Mouse (Mus musculus) forebrain, embryonic 11.5 days (tissue): ENCODE measurements around the gene Pik3ap1. TPM values are rescaled to one million over a fixed set of nuclear protein-coding genes. Genes with fewer than 3 reads are reported as not detected.

Experiments used
- ATAC-seq: fragments of 200-750 bp; cut with Nextera tagmentation; replicated peaks from 2 replicates; pipeline ENCODE4 v1.8.0; 2017; ENCODE audit warnings: moderate TSS enrichment; ENCODE audit not compliant: low FRiP score
- DNase-seq: peaks from one replicate; pipeline ENCODE4 v3.0.0-alpha.2; 2017; ENCODE audit warnings: low spot score
- H3K27ac ChIP-seq: fragments of 300-500 bp; sonication (generic); 2 replicates; pipeline ENCODE4 v1.5.1; 2014; ENCODE audit warnings: low read depth, low read length
- H3K27me3 ChIP-seq: fragments of 300-500 bp; sonication (generic); 2 replicates; pipeline ENCODE4 v1.6.1; 2014; ENCODE audit warnings: mild to moderate bottlenecking, low read length, mixed read lengths; ENCODE audit not compliant: control insufficient read depth, insufficient read depth
- H3K36me3 ChIP-seq: fragments of 300-500 bp; sonication (generic); 2 replicates; pipeline ENCODE4 v1.6.1; 2014; ENCODE audit warnings: mild to moderate bottlenecking, low read length, moderate library complexity, mixed read lengths; ENCODE audit not compliant: control insufficient read depth, insufficient read depth
- H3K4me1 ChIP-seq: fragments of 300-500 bp; sonication (generic); replicated peaks from 2 replicates; pipeline ENCODE4 v1.6.1; 2014; ENCODE audit warnings: low read length, mixed read lengths; ENCODE audit not compliant: control insufficient read depth, insufficient read depth
- H3K4me2 ChIP-seq: fragments of 300-500 bp; sonication (generic); 2 replicates; pipeline ENCODE4 v1.6.1; 2014; ENCODE audit warnings: low read depth, mild to moderate bottlenecking, low read length, moderate library complexity, mixed read lengths; ENCODE audit not compliant: severe bottlenecking
- H3K4me3 ChIP-seq: fragments of 300-500 bp; sonication (generic); 2 replicates; pipeline ENCODE4 v1.5.1; 2014; ENCODE audit warnings: low read depth, low read length
- H3K9ac ChIP-seq: fragments of 300-500 bp; sonication (generic); 2 replicates; pipeline ENCODE4 v1.6.1; 2014; ENCODE audit warnings: low read length
- H3K9me3 ChIP-seq: fragments of 300-500 bp; sonication (generic); 2 replicates; pipeline ENCODE4 v1.6.1; 2016; ENCODE audit warnings: low read length, mixed read lengths; ENCODE audit not compliant: control insufficient read depth
- WGBS: fragments of 180-500 bp; shearing (Covaris S2); extraction: QIAGEN DNeasy Blood & Tissue Kit; methylation state at CpG from one replicate; pipeline ENCODE4 v1.1.7; 2014; 5-methylcytosine and 5-hydroxymethylcytosine counted together
- polyA plus RNA-seq: library from polyadenylated mRNA; unstranded; fragments of >200 nt; fragmentation: Nextera tagmentation; extraction: Ambion mirVana; gene quantifications from 2 replicates; pipeline ENCODE4 v1.2.1, GENCODE M21; 2014

Gene Pik3ap1
- polyA plus RNA-seq, 1 experiment from 2014 or later = 3.3 TPM

DNA sequence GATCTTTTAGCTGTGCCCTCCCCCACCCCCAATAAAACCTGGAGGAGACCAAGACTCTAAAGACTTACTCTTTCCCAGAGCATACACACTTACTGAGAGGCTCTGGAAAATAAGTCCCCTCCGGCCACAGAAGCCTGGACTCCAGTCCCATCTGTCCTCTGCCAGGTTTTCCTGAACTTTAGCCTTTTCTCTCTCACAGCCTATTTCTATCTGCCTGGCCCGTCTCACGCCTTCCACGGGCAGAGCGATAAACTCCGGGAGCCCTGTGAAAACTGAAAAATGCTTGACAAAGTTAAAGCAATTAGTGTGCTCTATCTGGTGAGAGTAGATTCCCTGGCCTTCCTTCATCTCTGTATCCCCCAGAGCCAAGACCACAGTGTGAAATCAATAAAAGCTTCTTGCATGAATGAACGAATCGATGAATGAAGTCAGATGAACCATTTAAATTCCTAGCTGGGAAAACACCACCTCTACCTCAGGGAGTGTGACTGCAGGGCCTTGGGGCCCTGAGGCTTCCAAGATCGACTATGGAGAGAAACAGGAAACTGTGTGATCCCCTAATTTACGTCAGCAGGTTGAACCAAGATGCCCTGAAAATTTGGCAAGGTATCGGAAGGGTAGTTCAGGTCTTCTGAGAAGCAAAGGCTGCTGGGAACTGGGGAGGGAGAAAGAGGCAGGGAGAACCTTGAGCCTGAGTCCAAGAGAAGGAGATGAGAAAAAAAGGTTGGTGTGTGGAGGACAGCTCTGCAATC, 38.6 kb downstream of the Pik3ap1 start:
- 56% methylated on average over 11 of the region's 11 CpGs for WGBS
- DNase-seq = no peak

DNA sequence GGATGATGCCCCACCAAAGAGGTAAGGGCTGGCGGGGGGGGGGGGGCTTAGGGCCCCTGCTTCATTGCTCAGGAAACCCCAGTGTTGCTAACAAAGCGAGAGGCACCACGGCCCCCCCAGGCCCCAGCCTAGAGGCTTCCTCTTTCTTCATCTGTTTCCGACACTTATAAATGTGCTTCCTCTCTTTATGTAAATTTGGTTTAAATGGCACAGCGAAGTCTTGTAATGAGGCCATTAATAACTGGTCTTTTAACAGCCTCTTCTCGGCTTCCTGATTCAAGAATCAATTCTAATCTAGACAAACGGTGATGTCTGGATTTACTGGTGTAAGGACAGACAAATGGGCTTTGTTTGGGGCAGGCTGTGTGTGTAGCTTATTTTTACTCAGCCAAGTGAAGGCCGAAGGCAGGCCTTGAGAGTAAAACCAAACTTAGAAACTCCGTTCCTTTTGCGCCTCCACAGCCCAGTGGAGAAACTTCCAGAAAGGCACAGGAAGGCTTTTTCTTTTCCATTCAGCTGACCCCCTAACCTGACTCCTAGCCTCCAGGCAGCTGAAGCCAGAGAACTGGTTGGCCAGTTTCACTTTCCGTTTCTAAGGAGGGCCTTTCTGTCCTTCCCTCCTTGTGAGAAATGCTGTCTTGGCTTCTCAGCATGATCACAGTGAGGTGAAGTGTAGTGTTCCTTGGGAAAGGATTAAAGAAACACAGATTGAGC, 39.7 kb downstream of the Pik3ap1 start:
- H3K4me2 ChIP-seq = no peak overlapping the region
- DNase-seq = no peak
- 62% methylated on average over 11 of the region's 11 CpGs for WGBS
- H3K36me3 ChIP-seq = no peaks in the 10 kb centered on the region
- no peak overlapping the region for H3K4me3 ChIP-seq
- H3K27me3 ChIP-seq = no peaks in the 10 kb centered on the region
- ATAC-seq = no peak
- no peak overlapping the region for H3K9ac ChIP-seq
- H3K4me1 ChIP-seq = 0 out of 2 replicates have a peak, but pooled peaks cover 4% of the 10 kb centered on the region
- H3K9me3 ChIP-seq = no peaks in the 10 kb centered on the region
- H3K27ac ChIP-seq = no peak overlapping the region

More for the DNA sequence above, 38.6 kb downstream of the Pik3ap1 start:
- Histone ChIP-seq H3K4me1 (0 out of 2 replicates have a peak, but pooled peaks cover 4% of the 10 kb centered on the region), H3K4me3 (no peak overlapping the region), H3K27me3 (no peaks in the 10 kb centered on the region), H3K27ac (no peak overlapping the region), H3K9ac (no peak overlapping the region), H3K36me3 (no peaks in the 10 kb centered on the region), H3K9me3 (no peaks in the 10 kb centered on the region), H3K4me2 (no peak overlapping the region)
- ATAC-seq = no peak

DNA sequence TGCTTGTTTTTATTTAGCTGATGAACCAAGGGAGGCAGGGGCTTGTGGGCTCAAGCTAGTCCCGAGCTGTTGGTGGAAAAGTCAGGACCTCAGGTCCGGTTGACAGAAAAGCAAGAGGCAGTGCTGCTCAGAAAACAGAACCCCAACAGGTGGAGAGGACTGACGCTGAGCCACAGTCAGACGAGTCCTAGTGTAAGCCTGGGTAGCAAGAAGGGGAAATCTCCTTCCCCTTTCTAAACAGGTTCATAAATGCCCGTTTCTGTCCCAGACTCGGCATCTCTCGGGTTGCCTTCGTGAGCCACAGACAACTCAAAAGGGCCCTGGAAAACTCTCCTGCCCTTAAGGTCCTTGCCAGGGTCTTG, 40.3 kb downstream of the Pik3ap1 start:
- Histone ChIP-seq H3K9me3 (no peaks in the 10 kb centered on the region), H3K27me3 (no peaks in the 10 kb centered on the region), H3K27ac (no peak overlapping the region), H3K4me1 (0 out of 2 replicates have a peak, but pooled peaks cover 4% of the 10 kb centered on the region), H3K36me3 (no peaks in the 10 kb centered on the region), H3K9ac (no peak overlapping the region), H3K4me2 (no peak overlapping the region), H3K4me3 (no peak overlapping the region)
- ATAC-seq = no peak
- DNase-seq = no peak
- 87% methylated on average over 8 of the region's 8 CpGs for WGBS

- 88% methylated on average over 6 of the region's 6 CpGs for WGBS
- H3K4me2 ChIP-seq = no peak overlapping the region
- H3K27me3 ChIP-seq = no peaks in the 10 kb centered on the region
- ATAC-seq (no peak), DNase-seq (no peak)
- no peak overlapping the region for H3K27ac ChIP-seq
- H3K9me3 ChIP-seq = no peaks in the 10 kb centered on the region
- H3K36me3 ChIP-seq = no peaks in the 10 kb centered on the region
- 0 out of 2 replicates have a peak, but pooled peaks cover 4% of the 10 kb centered on the region for H3K4me1 ChIP-seq
- H3K4me3 ChIP-seq = no peak overlapping the region
- no peak overlapping the region for H3K9ac ChIP-seq
These were observed 42.3 kb downstream of the Pik3ap1 start for GRCm38 (mm10) chr19:41342592-41343090.

DNA sequence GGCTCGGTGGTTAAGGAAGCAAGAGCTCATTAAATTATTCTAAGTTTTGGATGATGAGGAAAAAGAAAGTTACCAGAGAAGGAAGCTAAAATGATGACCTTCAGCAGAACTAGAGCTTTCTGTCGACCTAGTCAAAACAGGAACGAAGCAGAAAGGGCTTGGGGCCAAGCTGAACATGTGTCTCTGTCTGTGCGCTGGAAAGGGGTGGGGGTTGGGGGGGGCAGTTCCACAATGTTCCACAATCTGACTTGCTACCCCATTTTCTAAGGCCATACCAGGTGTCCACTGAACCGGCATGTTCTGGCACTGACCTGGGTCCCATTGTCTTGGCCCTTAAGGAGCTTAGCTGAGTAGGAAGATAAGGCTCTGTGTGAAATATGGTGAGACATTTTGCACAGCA, 43.2 kb downstream of the Pik3ap1 start:
- WGBS = 79% methylated on average over 5 of the region's 5 CpGs
- DNase-seq = no peak

GRCm38 (mm10) chr19:41339020-41339836, 45.7 kb downstream of the Pik3ap1 start:
- ATAC-seq (no peak), DNase-seq (no peak)
- H3K36me3 ChIP-seq = no peaks in the 10 kb centered on the region
- H3K9ac ChIP-seq = no peak overlapping the region
- 72% methylated on average over 21 of the region's 21 CpGs for WGBS
- no peak overlapping the region for H3K27ac ChIP-seq
- H3K27me3 ChIP-seq = no peaks in the 10 kb centered on the region
- no peak overlapping the region for H3K4me2 ChIP-seq
- H3K9me3 ChIP-seq = no peaks in the 10 kb centered on the region
- no peaks in the 10 kb centered on the region for H3K4me1 ChIP-seq
- H3K4me3 ChIP-seq = no peak overlapping the region

More for the DNA sequence above, 43.2 kb downstream of the Pik3ap1 start:
- H3K9me3 ChIP-seq = no peaks in the 10 kb centered on the region
- H3K9ac ChIP-seq = no peak overlapping the region
- H3K27me3 ChIP-seq = no peaks in the 10 kb centered on the region
- no peak overlapping the region for H3K27ac ChIP-seq
- ATAC-seq = no peak
- no peak overlapping the region for H3K4me2 ChIP-seq
- no peaks in the 10 kb centered on the region for H3K36me3 ChIP-seq
- H3K4me1 ChIP-seq = 0 out of 2 replicates have a peak, but pooled peaks cover 4% of the 10 kb centered on the region
- H3K4me3 ChIP-seq = no peak overlapping the region

DNA sequence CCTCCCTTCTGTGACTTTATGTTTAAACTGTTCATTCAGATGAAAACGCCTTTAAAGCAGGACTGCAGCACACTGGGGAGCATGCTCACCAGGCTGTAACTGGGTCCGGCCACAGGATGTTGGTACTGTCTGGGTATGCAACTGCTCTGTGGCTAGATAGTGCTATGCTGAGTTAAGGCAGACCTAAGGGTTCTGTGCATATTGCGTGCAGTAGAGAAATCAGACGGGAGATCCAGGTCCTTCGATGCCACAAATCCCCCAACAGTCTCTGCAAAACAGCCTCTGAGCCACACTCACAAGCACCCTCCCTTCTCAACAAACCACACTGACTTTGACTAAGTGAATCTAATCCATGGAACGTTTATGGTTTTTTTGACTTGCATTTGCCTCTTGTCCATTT, 46.5 kb downstream of the Pik3ap1 start:
- Histone ChIP-seq H3K4me2 (no peak overlapping the region), H3K9ac (no peak overlapping the region), H3K27ac (no peak overlapping the region), H3K36me3 (no peaks in the 10 kb centered on the region), H3K9me3 (no peaks in the 10 kb centered on the region), H3K27me3 (no peaks in the 10 kb centered on the region), H3K4me1 (no peaks in the 10 kb centered on the region), H3K4me3 (no peak overlapping the region)
- DNase-seq = no peak
- no peak for ATAC-seq
- 87% methylated on average over 6 of the region's 6 CpGs for WGBS

DNA sequence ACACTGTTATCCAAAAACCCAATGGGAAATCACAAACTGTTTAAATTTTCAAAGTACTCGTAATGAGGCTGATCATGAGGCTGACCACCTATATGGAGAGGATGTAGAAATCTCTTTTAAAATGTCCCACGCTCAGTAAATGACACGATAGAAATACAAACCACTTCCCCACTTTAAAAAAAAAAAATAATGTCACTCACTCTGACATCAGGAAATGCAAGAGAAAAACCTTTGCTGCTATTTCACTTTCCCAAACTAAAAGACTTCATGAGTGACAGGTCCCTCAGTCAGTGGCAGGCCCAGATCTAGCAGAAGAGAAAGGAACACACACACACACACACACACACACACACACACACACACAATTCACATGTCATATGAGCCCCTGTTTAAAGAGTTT, 49.2 kb downstream of the Pik3ap1 start:
- ATAC-seq (no peak), DNase-seq (no peak)
- Histone ChIP-seq H3K27me3 (no peaks in the 10 kb centered on the region), H3K4me1 (no peaks in the 10 kb centered on the region), H3K9me3 (no peaks in the 10 kb centered on the region), H3K9ac (no peak overlapping the region), H3K36me3 (no peaks in the 10 kb centered on the region), H3K4me2 (no peak overlapping the region), H3K27ac (no peak overlapping the region), H3K4me3 (no peak overlapping the region)
- WGBS = 94% methylated on average over 3 of the region's 3 CpGs
